Mouse (Mus musculus): ENCODE data around the gene Fam184a. TPM values are rescaled to one million over a fixed set of nuclear protein-coding genes. Genes with fewer than 3 reads are reported as not detected.
A peak's percentile ranks its signal among the peaks of the same experiment; 100 is the strongest.
"Not testable (repeated sequence)": the region's sequence is repeated elsewhere in the genome, so short reads cannot be mapped to it uniquely, and the experiment has no call there.

Gene Fam184a
- polyA plus RNA-seq, 1 experiment from 2014 or later = 7.0 TPM

- WGBS = 86% methylated on average over 5 of the region's 5 CpGs
- ATAC-seq (ENCODE audit: low FRiP score) (no peak), DNase-seq (ENCODE audit: low spot score) (no peak)
- Histone ChIP-seq H3K9me3 (ENCODE audit: control insufficient read depth, low read length) (no peaks in the 10 kb centered on the region), H3K27ac (ENCODE audit: low read depth, low read length) (no peak overlapping the region), H3K4me1 (replicated peaks; ENCODE audit: control insufficient read depth, insufficient read depth, low read length) (no peaks in the 10 kb centered on the region), H3K27me3 (ENCODE audit: control insufficient read depth, insufficient read depth, low read length) (no peaks in the 10 kb centered on the region), H3K36me3 (ENCODE audit: control insufficient read depth, insufficient read depth, low read length) (no peaks in the 10 kb centered on the region), H3K4me2 (replicated peaks; ENCODE audit: low read depth, low read length) (no peak overlapping the region), H3K9ac (ENCODE audit: low read depth, low read length) (no peak overlapping the region), H3K4me3 (ENCODE audit: low read depth, low read length) (no peak overlapping the region)
Observed at GRCm38 (mm10) chr10:53683226-53683625, 67.7 kb downstream of the Fam184a start.

GRCm38 (mm10) chr10:53679690-53680557 lies 71.0 kb downstream of the Fam184a start:
- H3K4me1 ChIP-seq (replicated peaks; ENCODE audit: control insufficient read depth, insufficient read depth, low read length) = no peaks in the 10 kb centered on the region
- H3K9ac ChIP-seq (ENCODE audit: low read depth, low read length) = no peak overlapping the region
- no peak overlapping the region for H3K4me3 ChIP-seq (ENCODE audit: low read depth, low read length)
- no peaks in the 10 kb centered on the region for H3K9me3 ChIP-seq (ENCODE audit: control insufficient read depth, low read length)
- 0 out of 2 replicates have a peak, but pooled peaks have one; percentile 30 for ATAC-seq (ENCODE audit: low FRiP score)
- 68% methylated on average over 6 of the region's 6 CpGs for WGBS
- no peak overlapping the region for H3K4me2 ChIP-seq (replicated peaks; ENCODE audit: low read depth, low read length)
- no peaks in the 10 kb centered on the region for H3K27me3 ChIP-seq (ENCODE audit: control insufficient read depth, insufficient read depth, low read length)
- H3K27ac ChIP-seq (ENCODE audit: low read depth, low read length) = no peak overlapping the region
- H3K36me3 ChIP-seq (ENCODE audit: control insufficient read depth, insufficient read depth, low read length) = no peaks in the 10 kb centered on the region
- DNase-seq (ENCODE audit: low spot score) = no peak

GRCm38 (mm10) chr10:53661788-53662187 lies 89.1 kb downstream of the Fam184a start:
- no peak overlapping the region for H3K27ac ChIP-seq (ENCODE audit: low read depth, low read length)
- H3K9ac ChIP-seq (ENCODE audit: low read depth, low read length) = no peak overlapping the region
- no peaks in the 10 kb centered on the region for H3K36me3 ChIP-seq (ENCODE audit: control insufficient read depth, insufficient read depth, low read length)
- WGBS = 80% methylated on average over 4 of the region's 4 CpGs
- DNase-seq (ENCODE audit: low spot score) (no peak), ATAC-seq (ENCODE audit: low FRiP score) (no peak)
- no peak overlapping the region for H3K4me2 ChIP-seq (replicated peaks; ENCODE audit: low read depth, low read length)
- no peaks in the 10 kb centered on the region for H3K27me3 ChIP-seq (ENCODE audit: control insufficient read depth, insufficient read depth, low read length)
- H3K4me3 ChIP-seq (ENCODE audit: low read depth, low read length) = no peak overlapping the region
- H3K4me1 ChIP-seq (replicated peaks; ENCODE audit: control insufficient read depth, insufficient read depth, low read length) = no peaks in the 10 kb centered on the region
- no peaks in the 10 kb centered on the region for H3K9me3 ChIP-seq (ENCODE audit: control insufficient read depth, low read length)

- DNase-seq (ENCODE audit: low spot score); H3K36me3 ChIP-seq (ENCODE audit: control insufficient read depth, insufficient read depth, low read length); H3K27me3 ChIP-seq (ENCODE audit: control insufficient read depth, insufficient read depth, low read length); H3K9ac ChIP-seq (ENCODE audit: low read depth, low read length); H3K9me3 ChIP-seq (ENCODE audit: control insufficient read depth, low read length); H3K4me1 ChIP-seq (replicated peaks; ENCODE audit: control insufficient read depth, insufficient read depth, low read length); H3K27ac ChIP-seq (ENCODE audit: low read depth, low read length); ATAC-seq (ENCODE audit: low FRiP score); H3K4me2 ChIP-seq (replicated peaks; ENCODE audit: low read depth, low read length); H3K4me3 ChIP-seq (ENCODE audit: low read depth, low read length): not testable (repeated sequence)
- WGBS = 82% methylated on average over 5 of the region's 5 CpGs
Observed at GRCm38 (mm10) chr10:53654239-53654638, 96.7 kb downstream of the Fam184a start.

GRCm38 (mm10) chr10:53650683-53651082 lies 100.2 kb downstream of the Fam184a start:
- ATAC-seq (ENCODE audit: low FRiP score) = no peak
- WGBS = 82% methylated on average over 2 of the region's 2 CpGs
- no peaks in the 10 kb centered on the region for H3K4me1 ChIP-seq (replicated peaks; ENCODE audit: control insufficient read depth, insufficient read depth, low read length)

GRCm38 (mm10) chr10:53641507-53641906 lies 109.4 kb downstream of the Fam184a start:
- ATAC-seq (ENCODE audit: low FRiP score) = no peak
- peak; percentile 39 for DNase-seq (ENCODE audit: low spot score)

More at GRCm38 (mm10) chr10:53650683-53651082, 100.2 kb downstream of the Fam184a start:
- H3K4me2 ChIP-seq (replicated peaks; ENCODE audit: low read depth, low read length) = no peak overlapping the region
- H3K27ac ChIP-seq (ENCODE audit: low read depth, low read length) = no peak overlapping the region
- H3K9ac ChIP-seq (ENCODE audit: low read depth, low read length) = no peak overlapping the region
- DNase-seq (ENCODE audit: low spot score) = no peak
- no peak overlapping the region for H3K4me3 ChIP-seq (ENCODE audit: low read depth, low read length)
- no peaks in the 10 kb centered on the region for H3K27me3 ChIP-seq (ENCODE audit: control insufficient read depth, insufficient read depth, low read length)
- H3K36me3 ChIP-seq (ENCODE audit: control insufficient read depth, insufficient read depth, low read length) = no peaks in the 10 kb centered on the region
- H3K9me3 ChIP-seq (ENCODE audit: control insufficient read depth, low read length) = no peaks in the 10 kb centered on the region

GRCm38 (mm10) chr10:53635246-53635971 lies 115.5 kb downstream of the Fam184a start:
- ATAC-seq (ENCODE audit: low FRiP score) = no peak
- no peak for DNase-seq (ENCODE audit: low spot score)
- 85% methylated on average over 13 of the region's 13 CpGs for WGBS
- no peaks in the 10 kb centered on the region for H3K36me3 ChIP-seq (ENCODE audit: control insufficient read depth, insufficient read depth, low read length)
- no peak overlapping the region for H3K9ac ChIP-seq (ENCODE audit: low read depth, low read length)
- H3K27ac ChIP-seq (ENCODE audit: low read depth, low read length) = no peak overlapping the region
- no peaks in the 10 kb centered on the region for H3K9me3 ChIP-seq (ENCODE audit: control insufficient read depth, low read length)
- no peak overlapping the region for H3K4me2 ChIP-seq (replicated peaks; ENCODE audit: low read depth, low read length)
- H3K27me3 ChIP-seq (ENCODE audit: control insufficient read depth, insufficient read depth, low read length) = no peaks in the 10 kb centered on the region
- no peak overlapping the region for H3K4me3 ChIP-seq (ENCODE audit: low read depth, low read length)
- no peaks in the 10 kb centered on the region for H3K4me1 ChIP-seq (replicated peaks; ENCODE audit: control insufficient read depth, insufficient read depth, low read length)

More at GRCm38 (mm10) chr10:53641507-53641906, 109.4 kb downstream of the Fam184a start:
- H3K27me3 ChIP-seq (ENCODE audit: control insufficient read depth, insufficient read depth, low read length) = no peaks in the 10 kb centered on the region
- H3K36me3 ChIP-seq (ENCODE audit: control insufficient read depth, insufficient read depth, low read length) = no peaks in the 10 kb centered on the region
- no peaks in the 10 kb centered on the region for H3K4me1 ChIP-seq (replicated peaks; ENCODE audit: control insufficient read depth, insufficient read depth, low read length)
- H3K4me2 ChIP-seq (replicated peaks; ENCODE audit: low read depth, low read length) = no peak overlapping the region
- no peak overlapping the region for H3K9ac ChIP-seq (ENCODE audit: low read depth, low read length)
- no peak overlapping the region for H3K4me3 ChIP-seq (ENCODE audit: low read depth, low read length)
- H3K9me3 ChIP-seq (ENCODE audit: control insufficient read depth, low read length) = no peaks in the 10 kb centered on the region
- no peak overlapping the region for H3K27ac ChIP-seq (ENCODE audit: low read depth, low read length)

GRCm38 (mm10) chr10:53634160-53634559 lies 116.8 kb downstream of the Fam184a start:
- no peak overlapping the region for H3K9ac ChIP-seq (ENCODE audit: low read depth, low read length)
- no peak overlapping the region for H3K4me3 ChIP-seq (ENCODE audit: low read depth, low read length)
- H3K36me3 ChIP-seq (ENCODE audit: control insufficient read depth, insufficient read depth, low read length) = no peaks in the 10 kb centered on the region
- WGBS = 86% methylated on average over 10 of the region's 10 CpGs
- H3K27me3 ChIP-seq (ENCODE audit: control insufficient read depth, insufficient read depth, low read length) = no peaks in the 10 kb centered on the region
- H3K4me2 ChIP-seq (replicated peaks; ENCODE audit: low read depth, low read length) = no peak overlapping the region
- no peaks in the 10 kb centered on the region for H3K4me1 ChIP-seq (replicated peaks; ENCODE audit: control insufficient read depth, insufficient read depth, low read length)
- ATAC-seq (ENCODE audit: low FRiP score) = no peak
- no peak for DNase-seq (ENCODE audit: low spot score)
- no peak overlapping the region for H3K27ac ChIP-seq (ENCODE audit: low read depth, low read length)
- H3K9me3 ChIP-seq (ENCODE audit: control insufficient read depth, low read length) = no peaks in the 10 kb centered on the region
